Mouse (Mus musculus) thymus, postnatal 0 days (tissue): ENCODE results near the gene Exoc3l4. TPM values are rescaled to one million over a fixed set of nuclear protein-coding genes. Genes with fewer than 3 reads are reported as not detected.

Source experiments
- DNase-seq: peaks from one replicate; pipeline ENCODE4 v3.0.0-alpha.2; 2015; ENCODE audit warnings: low spot score
- polyA plus RNA-seq: library from polyadenylated mRNA; unstranded; fragments of >200 nt; fragmentation: Nextera tagmentation; extraction: Ambion mirVana; gene quantifications from 2 replicates; pipeline ENCODE4 v1.2.1, GENCODE M21; 2015

Exoc3l4 gene
- polyA plus RNA-seq, 1 experiment from 2014 or later = 25.3 TPM

- no peak for DNase-seq
Observed at GRCm38 (mm10) chr12:111450359-111450758, 33.5 kb downstream of the Exoc3l4 start.

GRCm38 (mm10) chr12:111451561-111451960 is 34.7 kb downstream of the Exoc3l4 start:
- no peak for DNase-seq

- DNase-seq = no peak
Observed at GRCm38 (mm10) chr12:111454021-111454420, 37.2 kb downstream of the Exoc3l4 start.

GRCm38 (mm10) chr12:111454543-111455280 is 37.9 kb downstream of the Exoc3l4 start:
- DNase-seq = no peak

- no peak for DNase-seq
Observed at GRCm38 (mm10) chr12:111455311-111455846, 38.6 kb downstream of the Exoc3l4 start.

GRCm38 (mm10) chr12:111455860-111456259 is 39.0 kb downstream of the Exoc3l4 start:
- DNase-seq = no peak

- DNase-seq = no peak
Observed at GRCm38 (mm10) chr12:111457742-111458141, 40.9 kb downstream of the Exoc3l4 start.

- no peak for DNase-seq
Observed at GRCm38 (mm10) chr12:111463570-111463969, 46.8 kb downstream of the Exoc3l4 start.

- no peak for DNase-seq
Observed at GRCm38 (mm10) chr12:111466369-111466768, 49.6 kb downstream of the Exoc3l4 start.

GRCm38 (mm10) chr12:111468206-111468605 is 51.4 kb downstream of the Exoc3l4 start:
- DNase-seq = no peak

GRCm38 (mm10) chr12:111469507-111469906 is 52.7 kb downstream of the Exoc3l4 start:
- DNase-seq = peak; percentile 76

GRCm38 (mm10) chr12:111471119-111471518 is 54.3 kb downstream of the Exoc3l4 start:
- DNase-seq = no peak

- DNase-seq = no peak
Observed at GRCm38 (mm10) chr12:111471721-111472120, 54.9 kb downstream of the Exoc3l4 start.

GRCm38 (mm10) chr12:111472886-111473285 is 56.1 kb downstream of the Exoc3l4 start:
- peak; percentile 26 for DNase-seq

GRCm38 (mm10) chr12:111474384-111474783 is 57.6 kb downstream of the Exoc3l4 start:
- no peak for DNase-seq

GRCm38 (mm10) chr12:111474893-111475643 is 58.3 kb downstream of the Exoc3l4 start:
- peak; percentile 78 for DNase-seq

- no peak for DNase-seq
Observed at GRCm38 (mm10) chr12:111478924-111479323, 62.1 kb downstream of the Exoc3l4 start.

- DNase-seq = peak; percentile 57
Observed at GRCm38 (mm10) chr12:111479917-111480316, 63.1 kb downstream of the Exoc3l4 start.
